Mouse (Mus musculus): ENCODE measurements around the gene Olfr713.
A peak's percentile ranks its signal among the peaks of the same experiment; 100 is the strongest.

The Olfr713 gene

DNA sequence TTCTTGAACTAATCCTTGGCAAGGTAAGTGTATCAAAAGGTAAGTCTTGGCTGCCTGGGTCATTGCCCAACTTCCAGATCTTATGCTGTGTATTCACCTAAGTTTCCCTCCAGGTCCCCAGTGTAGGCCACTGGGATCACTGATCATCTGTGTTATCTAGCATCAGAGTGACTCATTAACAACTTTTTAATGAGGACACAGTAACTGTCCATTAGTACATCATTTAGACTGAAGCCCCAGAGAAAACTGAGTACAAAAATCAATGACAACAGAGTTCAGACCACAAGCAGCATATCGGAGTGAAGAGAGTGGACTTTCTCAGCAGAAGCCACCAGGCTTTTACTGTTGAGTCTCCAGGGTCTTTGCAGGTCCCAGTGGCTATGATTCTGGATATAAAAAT lies at the start of gene Olfr713:
TSS of gene Olfr713 (plus strand) at position 301 of the 400 bp plus-strand sequence.
- no peak for DNase-seq (ENCODE audit: low spot score in 2 of 2)

DNA sequence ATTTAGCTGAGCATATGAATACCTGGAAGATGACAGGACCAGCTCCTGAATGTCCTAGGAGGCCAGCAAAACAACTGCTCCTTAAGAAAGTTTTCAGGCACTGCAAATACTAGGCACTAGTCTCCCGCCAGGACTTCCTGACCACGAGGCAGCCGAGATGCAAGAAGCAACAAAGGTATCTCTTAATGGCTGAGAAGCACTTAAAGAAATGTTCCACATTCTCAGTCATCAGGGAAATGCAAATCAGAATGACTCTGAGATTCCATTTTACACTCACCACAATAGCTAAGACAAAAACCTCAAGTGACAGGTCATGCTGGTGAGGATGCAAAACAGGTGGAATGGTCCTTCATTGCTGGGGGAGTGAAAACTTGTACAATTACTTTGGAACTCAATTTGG lies 45.7 kb upstream of the Olfr713 start:
- no peak for DNase-seq (ENCODE audit: low spot score in 2 of 2)

DNA sequence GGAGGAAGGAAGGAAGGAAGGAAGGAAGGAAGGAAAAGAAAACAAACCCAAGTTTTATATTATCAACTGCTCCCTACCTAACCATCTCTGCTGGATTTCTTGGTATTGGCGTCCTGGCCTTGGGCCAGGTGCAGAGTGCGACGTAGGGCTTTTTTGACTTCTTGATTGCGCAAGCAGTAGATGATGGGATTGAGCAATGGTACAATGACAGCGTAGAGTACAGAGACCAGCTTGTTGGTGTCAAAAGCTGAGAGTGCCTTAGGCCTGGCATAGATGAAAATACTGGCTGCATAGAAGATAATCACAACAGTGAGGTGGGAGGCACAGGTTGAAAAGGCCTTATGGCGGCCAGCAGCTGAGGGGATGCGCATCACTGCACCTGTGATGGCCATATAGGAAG lies 30.2 kb upstream of the Olfr713 start:
- DNase-seq (ENCODE audit: low spot score in 2 of 2): no peak

DNA sequence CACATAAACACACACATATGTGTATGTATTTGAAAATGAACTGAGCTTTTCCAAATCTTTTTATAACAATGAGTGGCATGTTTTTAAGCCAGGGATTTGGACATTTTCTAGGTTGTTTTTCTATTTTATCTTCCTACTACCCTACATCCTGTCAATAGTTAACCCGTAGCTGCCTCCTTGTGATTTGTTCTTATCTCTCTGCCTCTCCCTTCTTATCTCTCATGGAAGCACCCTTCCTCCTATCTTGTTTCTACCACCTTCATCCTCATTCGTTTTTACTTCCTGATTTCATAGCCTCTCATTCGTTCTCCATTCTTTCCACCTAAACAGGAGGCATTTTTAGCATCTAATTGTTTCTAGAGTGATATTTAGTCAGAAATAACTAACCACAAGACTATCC lies 26.8 kb upstream of the Olfr713 start:
- no peak for DNase-seq (ENCODE audit: low spot score in 2 of 2)

DNA sequence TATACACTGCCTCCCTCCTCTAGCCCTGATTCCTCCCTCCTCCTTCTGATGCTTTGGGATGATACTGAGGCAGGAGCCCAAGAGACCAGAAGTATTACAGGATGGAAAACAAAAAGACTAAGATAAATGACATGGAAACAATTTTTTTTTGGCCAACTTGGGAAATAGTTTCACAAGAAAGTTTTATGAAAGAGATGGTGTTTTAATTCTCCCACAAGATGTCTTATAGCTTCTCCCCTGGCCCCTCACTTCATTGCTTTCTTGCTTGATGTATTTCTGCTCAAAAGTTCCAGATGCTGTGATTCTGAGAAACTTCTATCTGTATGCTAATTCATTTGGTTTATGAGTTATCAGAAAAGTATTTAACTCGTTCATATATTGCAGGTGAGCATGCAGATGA lies 25.0 kb upstream of the Olfr713 start, which contains the start of gene Olfr2:
TSS of gene Olfr2 (minus strand) at position 101 of the 400 bp plus-strand sequence.
- DNase-seq (ENCODE audit: low spot score in 2 of 2): no peak

DNA sequence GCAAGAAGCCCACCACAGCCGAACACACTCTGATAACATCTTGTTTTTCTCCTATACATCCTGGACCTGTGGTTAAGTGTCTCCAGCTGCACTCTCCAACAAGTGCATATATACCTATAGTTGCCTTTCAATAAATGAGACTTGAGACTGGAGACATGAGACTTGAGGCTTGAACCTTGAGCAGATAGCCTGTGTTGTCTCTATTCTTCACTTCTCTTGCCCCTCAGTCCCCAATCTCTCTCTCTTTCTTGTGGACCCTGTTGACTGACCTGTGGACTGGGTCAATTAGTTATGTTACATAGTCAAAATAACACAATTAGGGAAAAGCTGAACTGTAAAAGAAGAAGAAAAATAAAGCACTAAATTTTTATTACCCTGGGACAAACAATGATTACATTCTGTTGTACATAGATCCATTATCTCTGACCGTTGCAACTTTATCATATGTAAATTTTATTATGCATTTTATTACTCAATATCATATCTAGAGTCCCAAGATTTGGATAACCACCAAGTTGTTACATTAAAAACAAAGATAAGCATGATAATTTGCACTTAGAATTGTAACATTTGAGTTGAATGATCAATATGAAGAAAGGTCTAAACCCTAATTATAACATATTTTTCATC lies 9.1 kb downstream of the Olfr713 start:
- DNase-seq (ENCODE audit: low spot score in 2 of 2): no peak

DNA sequence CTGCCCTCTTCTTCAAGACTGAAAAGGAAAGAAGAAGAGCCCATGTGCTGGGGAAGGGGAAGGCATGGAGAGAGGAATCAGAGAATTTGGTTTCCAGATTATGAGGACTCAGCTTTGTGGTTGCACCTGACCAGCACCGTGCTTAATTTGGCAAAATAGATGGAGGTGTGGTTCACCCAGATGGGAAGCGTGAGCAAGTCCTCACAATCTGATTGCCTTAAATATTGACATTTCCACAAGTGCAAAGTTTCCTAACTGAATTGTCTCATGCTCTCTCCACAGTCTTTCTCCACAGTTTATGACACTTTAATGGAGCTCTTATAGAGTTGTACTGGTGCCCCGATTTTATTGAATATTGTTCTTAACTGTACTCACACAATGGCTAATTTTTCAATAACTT lies 12.2 kb downstream of the Olfr713 start:
- DNase-seq (ENCODE audit: low spot score in 2 of 2): no peak

DNA sequence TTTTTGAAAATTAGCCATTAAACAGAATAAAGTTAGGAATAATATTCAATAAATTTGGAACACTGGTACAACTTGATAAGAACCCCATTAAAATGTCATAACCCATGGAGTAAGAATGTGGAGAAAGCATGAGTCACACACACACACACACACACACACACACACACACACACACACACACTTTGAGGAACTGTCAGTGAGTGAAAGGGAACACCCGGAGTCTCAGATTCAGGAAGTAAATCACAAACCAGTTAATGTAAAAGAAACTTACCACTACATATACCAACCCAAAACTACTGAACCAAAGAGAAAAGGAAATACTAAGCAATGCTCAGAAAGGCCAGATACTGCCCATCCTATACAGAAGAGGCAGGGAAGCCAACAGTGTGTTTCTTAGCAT lies 13.4 kb downstream of the Olfr713 start:
- no peak for DNase-seq (ENCODE audit: low spot score in 2 of 2)

DNA sequence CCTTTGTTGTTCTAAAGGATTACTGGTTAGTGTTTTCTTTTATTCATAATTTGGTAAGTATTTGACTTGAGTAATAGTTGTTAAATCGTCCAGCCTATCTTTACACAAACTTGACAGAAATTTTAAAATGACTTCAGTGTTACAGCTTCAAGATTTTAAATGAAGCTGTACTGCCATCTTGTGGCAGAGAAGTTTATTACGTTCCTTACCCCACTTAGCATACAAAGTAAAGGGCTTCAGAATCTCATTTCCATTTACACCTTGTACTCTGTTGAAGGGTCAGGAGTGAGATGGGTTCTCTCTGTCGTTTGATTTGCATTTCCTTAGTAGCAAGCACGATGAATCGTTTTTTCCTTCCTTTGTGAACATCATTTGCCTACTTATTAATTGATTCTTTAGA lies 14.9 kb downstream of the Olfr713 start:
- DNase-seq (ENCODE audit: low spot score in 2 of 2): peak in 1 of 2 experiments; percentile 10

DNA sequence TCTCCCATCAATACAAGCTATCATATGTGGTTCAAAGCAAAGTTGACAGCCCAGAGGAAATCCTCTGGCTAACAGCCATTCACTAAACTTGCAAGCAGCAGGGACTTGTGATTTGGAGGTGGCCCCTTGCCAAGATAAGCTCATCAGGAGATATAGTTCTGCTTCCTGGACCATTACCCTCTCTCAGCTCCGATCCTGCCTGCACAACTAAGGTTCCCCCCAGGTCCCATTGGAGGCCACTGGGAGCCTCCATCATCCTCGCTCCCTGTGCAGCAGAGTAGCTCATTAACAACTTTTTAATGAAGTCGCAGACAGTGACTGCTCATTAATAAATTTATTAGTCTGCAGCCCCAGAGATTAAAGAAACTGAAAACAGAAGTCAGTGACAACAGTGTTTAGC lies 16.6 kb downstream of the Olfr713 start:
- DNase-seq (ENCODE audit: low spot score in 2 of 2): no peak

DNA sequence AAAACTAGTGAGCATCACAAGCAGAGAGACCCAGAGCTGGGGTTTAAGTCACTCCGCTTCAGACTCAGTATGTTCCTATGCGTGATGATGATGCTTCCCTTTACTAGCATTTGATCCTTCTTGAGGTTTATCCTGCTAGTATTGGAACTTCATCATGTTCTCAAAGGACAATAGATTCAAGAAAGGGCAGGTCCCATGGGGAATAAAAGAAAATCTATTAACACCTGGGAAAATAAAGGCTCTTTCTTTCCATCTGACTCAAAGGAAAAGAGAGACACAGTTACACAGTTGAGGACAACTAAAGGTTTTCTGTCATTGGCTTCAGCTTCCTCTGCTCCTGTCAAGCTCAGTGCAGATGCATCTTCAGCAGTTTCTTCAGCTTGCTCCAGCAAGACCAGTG lies 39.7 kb downstream of the Olfr713 start, which contains the start of gene Olfr714:
TSS of gene Olfr714 (plus strand) at position 301 of the 400 bp plus-strand sequence.
- no peak for DNase-seq (ENCODE audit: low spot score in 2 of 2)

Measured in urinary bladder, postnatal 36 days (tissue).